Mouse (Mus musculus) c-Kit-positive CD71-positive TER-119-negative erythroid progenitor cells, embryonic 14.5 days (primary cell): ENCODE measurements at regions not wholly inside any gene's neighbourhood (a gene's known extent, or its start where the extent isn't known, plus 50 kb on each side); places are given as distances from the start of the nearest gene placed in this dataset.

ENCODE experiments used
- DNase-seq: peaks from one replicate; pipeline ENCODE4 v3.0.0-alpha.2; 2013; ENCODE audit warnings: low read depth

- DNase-seq, result no peak
Observed at GRCm38 (mm10) chr12:62881202-62881601, 1358.3 kb downstream of the Lrfn5 start.

GRCm38 (mm10) chr12:62892851-62893632 lies 1370.1 kb downstream of the Lrfn5 start:
- peak; percentile 1 for DNase-seq
